Mouse (Mus musculus) urinary bladder, adult 18-20 months (tissue): ENCODE results near the gene Scaf11.
A peak's percentile ranks its signal among the peaks of the same experiment; 100 is the strongest.
"Not testable (repeated sequence)": the region's sequence is repeated elsewhere in the genome, so short reads cannot be mapped to it uniquely, and the experiment has no call there.

Experiments used
- DNase-seq, 2 experiments: peaks; one replicate each; pipeline ENCODE4 v3.0.0; 2022; ENCODE audit warnings: low spot score in 2 of 2, mixed read lengths in 2 of 2

The Scaf11 gene

GRCm38 (mm10) chr15:96460730-96461540 is at the start of gene Scaf11:
Gene Scaf11 (minus strand): TSS chr15:96460843.
- DNase-seq, result peak; percentile 89 to 94

- DNase-seq, result peak in 1 of 2 experiments; percentile 24
Measured at GRCm38 (mm10) chr15:96507097-96507840, 46.6 kb upstream of the Scaf11 start.

- DNase-seq, result no peak
Measured at GRCm38 (mm10) chr15:96497646-96498045, 37.0 kb upstream of the Scaf11 start.

- no peak for DNase-seq
Measured at GRCm38 (mm10) chr15:96494279-96494678, 33.6 kb upstream of the Scaf11 start.

- no peak for DNase-seq
Measured at GRCm38 (mm10) chr15:96493573-96493972, 32.9 kb upstream of the Scaf11 start.

GRCm38 (mm10) chr15:96492919-96493318 is 32.3 kb upstream of the Scaf11 start:
- DNase-seq, result not testable (repeated sequence)

- DNase-seq, result no peak
Measured at GRCm38 (mm10) chr15:96491861-96492641, 31.4 kb upstream of the Scaf11 start.

- DNase-seq, result no peak
Measured at GRCm38 (mm10) chr15:96491421-96491820, 30.8 kb upstream of the Scaf11 start.

- no peak for DNase-seq
Measured at GRCm38 (mm10) chr15:96490123-96490522, 29.5 kb upstream of the Scaf11 start.

GRCm38 (mm10) chr15:96488941-96489786 is 28.5 kb upstream of the Scaf11 start:
- DNase-seq, result peak in 1 of 2 experiments; percentile 13

GRCm38 (mm10) chr15:96487066-96487698 is 26.5 kb upstream of the Scaf11 start:
- DNase-seq, result no peak

GRCm38 (mm10) chr15:96480822-96481221 is 20.2 kb upstream of the Scaf11 start:
- DNase-seq, result no peak

- DNase-seq, result no peak
Measured at GRCm38 (mm10) chr15:96478006-96478405, 17.4 kb upstream of the Scaf11 start.

- DNase-seq, result peak; percentile 74 to 90
Measured at GRCm38 (mm10) chr15:96476359-96476758, 15.7 kb upstream of the Scaf11 start.

- DNase-seq, result no peak
Measured at GRCm38 (mm10) chr15:96475571-96475972, 14.9 kb upstream of the Scaf11 start.

GRCm38 (mm10) chr15:96474325-96474955 is 13.8 kb upstream of the Scaf11 start:
- DNase-seq, result no peak

- DNase-seq, result no peak
Measured at GRCm38 (mm10) chr15:96473920-96474319, 13.3 kb upstream of the Scaf11 start.

- no peak for DNase-seq
Measured at GRCm38 (mm10) chr15:96468316-96468715, 7.7 kb upstream of the Scaf11 start.

- DNase-seq, result no peak
Measured at GRCm38 (mm10) chr15:96467844-96468243, 7.2 kb upstream of the Scaf11 start.

- DNase-seq, result no peak
Measured at GRCm38 (mm10) chr15:96466362-96466903, 5.8 kb upstream of the Scaf11 start.
